Mouse (Mus musculus) brain, embryonic 14.5 days (tissue): ENCODE data around the gene Cacul1. TPM values are rescaled to one million over a fixed set of nuclear protein-coding genes. Genes with fewer than 3 reads are reported as not detected.

Experiments
- DNase-seq: peaks from one replicate; pipeline ENCODE4 v3.0.0-alpha.2; 2011; ENCODE audit warnings: low read depth
- CTCF ChIP-seq: fragments of 200-500 bp; IDR thresholded peaks from 2 replicates; pipeline ENCODE4 v1.5.1; 2012; ENCODE audit warnings: inconsistent platforms, mild to moderate bottlenecking, moderate library complexity, borderline replicate concordance; ENCODE audit not compliant: insufficient read depth, insufficient read length; ENCODE audit errors: extremely low read depth
- POLR2A ChIP-seq: fragments of 200-500 bp; IDR thresholded peaks from 2 replicates; pipeline ENCODE4 v1.6.1; 2012; ENCODE audit warnings: mild to moderate bottlenecking, inconsistent platforms, borderline replicate concordance; ENCODE audit not compliant: poor library complexity, insufficient read depth, insufficient read length, severe bottlenecking; ENCODE audit errors: extremely low read depth
- polyA plus RNA-seq: library from polyadenylated mRNA; depleted of rRNA; stranded (reverse); fragments of >200 nt; gene quantifications from 2 replicates; pipeline ENCODE4 v1.2.3, GENCODE M21; 2012; rRNA removed

The Cacul1 gene
- polyA plus RNA-seq, 1 experiment: 28.2 TPM

DNA sequence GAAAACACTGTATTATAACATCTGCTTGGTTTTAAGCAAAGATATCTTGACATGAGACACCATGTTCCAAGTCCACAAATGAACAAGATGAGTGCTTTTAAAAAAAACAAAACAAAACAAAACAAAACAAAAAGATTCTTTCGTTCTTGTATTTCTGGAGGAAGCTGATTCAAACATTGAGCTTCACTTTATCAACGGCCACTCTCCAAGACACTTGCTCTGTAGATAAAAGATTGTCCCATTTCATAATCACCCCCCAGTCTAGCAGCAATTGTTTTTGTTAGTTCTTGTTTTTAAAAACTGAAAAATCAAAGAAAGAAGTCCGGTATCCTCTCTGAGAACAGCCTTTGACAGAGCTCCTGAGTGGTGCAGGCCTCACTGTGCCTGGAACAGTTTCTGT lies 52.2 kb downstream of the Cacul1 start:
- no peak for TF ChIP-seq POLR2A
- no peak for TF ChIP-seq CTCF
- no peak for DNase-seq

GRCm38 (mm10) chr19:60526876-60527275 lies 53.9 kb downstream of the Cacul1 start:
- DNase-seq: no peak
- no peak for TF ChIP-seq CTCF
- TF ChIP-seq POLR2A: no peak

DNA sequence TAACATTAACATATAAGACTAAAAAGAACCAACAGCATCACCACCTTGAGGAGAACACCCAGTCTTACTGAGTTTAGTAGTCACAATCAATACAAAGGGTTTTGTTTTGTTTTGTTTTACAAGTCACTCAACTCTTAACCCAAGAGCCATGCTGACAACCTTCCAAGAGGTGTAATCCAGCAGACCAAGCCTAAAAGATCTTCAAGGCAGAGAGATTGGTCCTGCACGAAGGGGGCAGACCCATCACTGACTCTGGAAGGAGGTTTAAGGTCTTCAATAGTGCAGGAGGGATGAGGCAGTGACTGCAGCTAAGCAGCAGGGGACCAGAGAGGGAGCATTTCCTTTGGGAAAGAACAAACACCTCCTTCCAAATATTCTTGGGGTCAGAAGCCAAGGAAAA lies 55.7 kb downstream of the Cacul1 start:
- no peak for TF ChIP-seq CTCF
- no peak for DNase-seq

DNA sequence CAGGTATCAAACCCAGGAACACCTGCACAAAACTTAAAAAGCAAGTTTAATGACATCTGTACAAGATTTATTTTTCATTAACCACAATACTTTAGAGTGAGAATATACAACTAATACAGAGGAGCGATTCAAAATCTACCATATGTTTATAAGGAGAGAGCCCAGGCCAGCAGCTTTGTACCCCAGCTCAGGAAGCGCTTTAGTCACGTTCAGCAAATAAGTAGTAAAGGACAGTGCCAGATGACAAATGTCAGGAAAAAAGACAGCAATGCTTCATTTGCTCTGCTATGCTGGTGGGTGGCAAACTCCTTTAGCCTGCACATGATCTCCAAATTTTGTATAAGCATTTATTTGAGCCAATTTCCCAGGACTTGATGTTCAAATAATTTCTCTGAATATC lies 56.1 kb downstream of the Cacul1 start:
- TF ChIP-seq CTCF (no peak), POLR2A (no peak)

GRCm38 (mm10) chr19:60520131-60520530 lies 60.7 kb downstream of the Cacul1 start:
- TF ChIP-seq CTCF (no peak), POLR2A (no peak)
- DNase-seq: no peak

More for the DNA sequence above, 56.1 kb downstream of the Cacul1 start:
- no peak for DNase-seq

DNA sequence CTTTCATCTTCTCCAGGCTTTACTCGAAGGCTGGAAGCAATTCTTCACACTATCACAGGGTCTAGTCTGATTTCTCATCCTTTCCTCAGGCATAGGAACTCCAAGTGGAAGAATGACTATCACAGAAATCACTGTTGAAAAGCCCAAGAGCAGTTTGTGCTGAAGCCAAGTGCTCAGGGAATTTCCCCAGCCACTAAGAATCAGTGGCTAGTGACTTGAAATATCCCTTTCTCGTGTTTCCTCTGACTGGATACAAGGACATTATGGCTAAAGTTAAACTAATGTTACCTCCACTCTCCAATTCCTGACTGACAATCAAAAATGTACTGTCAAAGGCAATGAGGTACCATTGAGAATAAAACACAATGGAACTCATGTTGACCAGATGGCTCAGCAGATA lies 65.8 kb downstream of the Cacul1 start:
- TF ChIP-seq POLR2A (no peak), CTCF (no peak)
- no peak for DNase-seq

- TF ChIP-seq CTCF (peak; percentile 29; the same call in 1 of the 2 replicates), POLR2A (no peak)
- DNase-seq: peak; percentile 24
Observed at GRCm38 (mm10) chr19:60513431-60513830, 67.4 kb downstream of the Cacul1 start.

DNA sequence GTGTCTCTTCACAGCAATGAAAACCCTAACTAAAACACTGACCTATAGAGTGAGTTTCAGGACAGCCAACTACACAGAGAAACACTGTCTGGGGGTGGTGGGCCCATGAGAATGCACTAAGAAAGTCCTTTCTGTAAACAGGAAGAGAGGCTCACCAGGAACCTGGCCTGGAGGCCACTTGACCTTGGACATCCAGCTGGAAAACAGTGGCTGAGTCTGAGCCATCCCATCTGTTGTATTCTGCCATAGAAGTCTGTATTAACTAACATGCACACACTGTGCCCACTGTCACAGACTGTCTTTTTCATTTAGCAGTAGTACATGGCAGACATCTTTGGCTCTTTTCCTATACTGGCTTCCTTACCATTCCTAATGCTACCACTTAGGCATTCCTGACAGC lies 80.6 kb downstream of the Cacul1 start:
- DNase-seq: no peak
- TF ChIP-seq CTCF (no peak), POLR2A (no peak)

DNA sequence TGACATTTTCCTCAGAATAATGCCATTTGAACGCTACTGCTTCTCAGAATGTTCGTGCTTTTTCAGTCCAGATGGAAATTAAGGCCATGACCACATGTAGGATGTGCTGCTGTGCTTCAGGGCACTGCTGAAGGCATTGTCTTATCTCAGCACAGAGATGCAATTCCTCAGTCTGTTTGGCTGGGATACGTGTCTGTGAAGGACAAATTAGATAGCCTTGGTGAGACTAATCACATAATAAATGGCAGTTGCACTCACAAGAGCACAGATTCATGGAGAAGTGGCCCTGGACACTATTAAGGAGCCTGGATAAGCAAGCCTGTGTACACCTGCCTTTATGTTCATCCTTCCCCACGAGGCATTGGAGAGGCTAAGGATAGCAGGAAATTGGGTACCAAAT lies 83.7 kb downstream of the Cacul1 start:
- no peak for DNase-seq
- no peak for TF ChIP-seq POLR2A

- no peak for TF ChIP-seq POLR2A
- no peak for TF ChIP-seq CTCF
- no peak for DNase-seq
Observed at GRCm38 (mm10) chr19:60495772-60496171, 85.1 kb downstream of the Cacul1 start.

DNA sequence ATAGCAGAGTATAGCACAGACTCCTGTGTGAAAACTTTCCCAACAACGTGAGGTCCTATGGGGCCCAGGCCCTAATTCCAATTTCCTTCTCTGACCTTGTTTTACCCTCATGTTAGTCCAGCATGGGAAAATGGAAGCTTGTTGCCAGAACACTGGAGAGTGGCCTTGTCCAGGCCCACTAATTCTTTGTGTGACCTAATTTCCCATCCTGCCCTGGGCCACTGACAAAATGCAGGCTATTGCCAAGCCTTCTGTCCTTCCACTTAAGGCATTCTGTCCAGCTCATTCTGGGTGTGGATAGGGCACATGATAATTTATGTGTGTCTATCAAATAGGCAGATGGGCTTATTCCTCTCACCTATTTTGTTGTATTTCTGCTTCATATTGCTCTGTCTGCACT lies 91.3 kb downstream of the Cacul1 start:
- no peak for DNase-seq
- TF ChIP-seq CTCF: no peak

DNA sequence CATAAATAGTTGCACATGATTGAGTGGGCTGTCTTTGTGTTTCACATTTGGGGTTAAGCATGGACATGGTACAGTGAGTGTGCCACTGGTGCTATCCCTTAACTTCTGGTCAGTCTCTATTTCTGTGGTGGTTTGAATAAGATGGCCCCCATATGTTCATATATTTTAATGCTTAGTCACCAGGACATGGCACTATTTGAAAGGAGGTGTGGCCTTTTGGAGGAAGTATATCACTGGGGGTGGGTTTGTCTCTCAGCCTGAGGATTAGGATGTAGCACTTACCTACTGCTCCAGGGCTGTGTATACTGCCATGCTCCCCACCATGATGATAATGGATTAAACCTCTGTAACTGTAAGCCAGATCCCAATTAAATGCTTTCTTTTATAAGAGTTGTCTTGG lies 95.6 kb downstream of the Cacul1 start:
- TF ChIP-seq POLR2A (no peak), CTCF (no peak)
- no peak for DNase-seq

DNA sequence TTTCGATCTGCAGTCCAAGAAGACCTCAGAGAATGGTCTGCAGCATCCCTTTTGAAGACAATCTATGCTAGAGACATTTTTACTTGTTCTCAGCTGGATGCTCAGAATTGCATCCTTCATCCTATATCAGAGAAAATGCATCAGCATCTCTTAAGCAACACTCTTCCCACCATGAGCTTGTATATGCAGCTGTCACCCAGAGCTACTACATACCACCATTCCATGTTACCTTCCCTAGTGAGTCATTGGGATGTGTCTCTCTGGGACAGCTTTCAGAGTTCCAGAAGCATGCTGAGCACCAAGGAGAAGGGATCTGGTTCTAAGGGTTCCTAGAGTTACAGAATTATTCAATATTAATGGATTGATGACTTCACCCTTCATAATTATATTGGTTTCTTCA lies 102.0 kb downstream of the Cacul1 start:
- TF ChIP-seq POLR2A (no peak), CTCF (no peak)
- no peak for DNase-seq

DNA sequence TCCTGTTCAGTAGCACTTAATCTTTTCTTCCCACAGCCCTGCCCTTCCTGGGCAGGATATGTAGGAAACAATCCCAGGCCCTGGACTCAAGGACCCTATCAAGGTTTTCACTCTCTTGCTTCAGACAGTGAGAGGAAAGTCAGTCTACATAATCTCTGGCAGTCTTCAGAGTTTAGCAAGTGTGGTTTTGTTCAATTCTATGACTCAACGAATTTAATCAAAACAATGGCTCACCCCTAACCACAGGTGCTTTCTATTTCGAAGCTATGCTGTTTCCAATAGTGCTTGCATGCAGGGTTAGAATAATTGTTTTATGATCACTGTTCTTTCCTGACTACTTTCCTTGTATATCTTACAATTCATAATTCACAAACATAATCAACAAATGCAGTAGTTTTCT lies 103.0 kb downstream of the Cacul1 start:
- no peak for DNase-seq
- TF ChIP-seq POLR2A (no peak), CTCF (no peak)

Other genes with a start within 250 kb of the Cacul1 start
- gene Prlhr, start 112.7 kb downstream of the Cacul1 start, polyA plus RNA-seq: 1.1 and 1.2 TPM in 2 replicates
- gene Nanos1, start 175.0 kb upstream of the Cacul1 start, polyA plus RNA-seq: 16.1 and 22.9 TPM in 2 replicates
- 56.2 and 90.5 TPM in 2 replicates for gene Eif3a, start 209.6 kb upstream of the Cacul1 start, polyA plus RNA-seq
- 28.9 and 31.2 TPM in 2 replicates for gene Fam45a, start 230.6 kb upstream of the Cacul1 start, polyA plus RNA-seq